Mouse (Mus musculus) neutrophil, adult 5-6 weeks (primary cell): ENCODE data around the gene Gm4553. TPM values are rescaled to one million over a fixed set of nuclear protein-coding genes. Genes with fewer than 3 reads are reported as not detected.
"Not testable (repeated sequence)": the region's sequence is repeated elsewhere in the genome, so short reads cannot be mapped to it uniquely, and the experiment has no call there.

Source experiments
- ATAC-seq: fragments of 151-379, 151-347 bp; 2 replicates; pipeline ENCODE4 v1.8.0; 2017; ENCODE audit warnings: mild to moderate bottlenecking, moderate TSS enrichment; ENCODE audit not compliant: insufficient number of reproducible peaks, poor library complexity, low FRiP score, severe bottlenecking; ENCODE audit errors: extremely low read depth
- total RNA-seq: library from RNA; stranded (forward); fragments of 200-1000 nt; gene quantifications from 2 replicates; pipeline ENCODE4 v1.2.3, GENCODE M21; 2017

Gm4553 gene
- total RNA-seq, result not detected in 2 replicates

DNA sequence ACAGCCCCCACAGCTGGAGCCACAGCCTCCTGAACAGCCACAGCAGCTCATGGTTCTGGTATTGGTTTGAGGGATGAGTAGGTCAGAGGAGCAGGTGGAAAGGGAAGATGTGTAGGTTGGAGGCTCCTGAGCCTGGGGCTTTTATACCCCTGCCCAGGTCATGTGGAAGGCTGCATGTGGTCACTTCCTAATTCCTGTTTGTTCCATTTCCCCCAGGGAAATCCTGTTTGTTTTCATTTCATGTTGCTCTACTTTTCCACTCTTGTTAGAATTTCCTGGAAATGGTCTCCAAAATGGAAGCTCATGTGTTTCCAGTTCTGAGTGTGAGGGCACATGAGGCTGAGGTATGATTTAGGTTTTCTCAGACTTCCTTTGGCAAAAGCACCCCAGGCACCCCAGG, at the start of gene Gm4553:
Gene Gm4553, minus strand, starts transcription at position 101 of the 400 bp plus-strand sequence.
- ATAC-seq, result not testable (repeated sequence)

DNA sequence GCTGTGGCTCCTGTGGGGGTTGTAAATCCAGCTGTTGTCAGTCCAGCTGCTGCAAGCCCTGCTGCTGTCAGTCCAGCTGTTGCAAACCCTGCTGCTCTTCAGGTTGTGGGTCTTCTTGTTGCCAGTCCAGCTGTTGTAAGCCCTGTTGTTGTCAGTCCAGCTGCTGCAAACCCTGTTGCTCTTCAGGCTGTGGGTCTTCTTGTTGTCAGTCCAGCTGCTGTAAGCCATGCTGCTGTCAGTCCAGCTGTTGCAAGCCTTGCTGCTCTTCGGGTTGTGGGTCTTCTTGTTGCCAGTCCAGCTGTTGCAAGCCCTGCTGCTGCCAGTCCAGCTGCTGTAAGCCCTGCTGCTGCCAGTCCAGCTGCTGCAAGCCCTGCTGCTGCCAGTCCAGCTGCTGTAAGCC, 46.6 kb upstream of the Gm4553 start:
- ATAC-seq, result not testable (repeated sequence)

DNA sequence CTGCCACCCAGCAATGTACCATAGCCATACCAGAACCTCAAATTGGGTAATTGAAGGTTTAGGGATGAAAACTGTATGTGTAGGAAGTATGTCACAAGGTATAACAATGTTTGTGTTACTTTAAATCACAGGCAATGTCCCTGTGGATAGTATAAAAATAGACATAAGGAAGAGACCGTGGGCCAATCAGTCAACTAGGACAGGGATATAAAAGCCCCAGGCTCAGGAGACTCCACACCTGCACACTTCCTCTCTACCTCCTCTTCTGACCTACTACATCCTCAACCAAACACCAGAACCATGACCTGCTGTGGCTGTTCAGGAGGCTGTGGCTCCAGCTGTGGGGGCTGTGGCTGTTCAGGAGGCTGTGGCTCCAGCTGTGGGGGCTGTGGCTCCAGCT, 46.0 kb upstream of the Gm4553 start, which contains the start of gene Gm7579:
Gene Gm7579, plus strand, starts transcription at position 301 of the 400 bp plus-strand sequence.
- no peak for ATAC-seq

DNA sequence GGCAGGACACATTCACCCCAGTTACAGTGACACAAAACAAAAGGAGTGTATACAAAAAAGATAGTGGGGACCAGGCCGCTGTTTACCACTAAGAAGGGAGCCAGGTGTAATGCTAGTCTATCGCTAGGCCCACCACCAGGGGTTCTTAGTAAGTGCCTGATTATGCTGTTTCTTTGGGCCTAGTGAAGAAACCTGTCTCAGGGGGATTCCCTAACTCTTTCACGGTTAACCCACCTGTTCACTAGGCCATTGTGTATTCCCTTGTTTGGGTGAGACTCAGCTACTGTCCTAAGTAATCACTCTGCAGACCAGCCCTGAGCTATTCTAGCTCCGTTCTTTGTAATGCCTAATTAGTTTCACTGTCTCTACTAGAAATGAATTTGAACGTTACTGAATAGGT, 41.4 kb upstream of the Gm4553 start:
- not testable (repeated sequence) for ATAC-seq

DNA sequence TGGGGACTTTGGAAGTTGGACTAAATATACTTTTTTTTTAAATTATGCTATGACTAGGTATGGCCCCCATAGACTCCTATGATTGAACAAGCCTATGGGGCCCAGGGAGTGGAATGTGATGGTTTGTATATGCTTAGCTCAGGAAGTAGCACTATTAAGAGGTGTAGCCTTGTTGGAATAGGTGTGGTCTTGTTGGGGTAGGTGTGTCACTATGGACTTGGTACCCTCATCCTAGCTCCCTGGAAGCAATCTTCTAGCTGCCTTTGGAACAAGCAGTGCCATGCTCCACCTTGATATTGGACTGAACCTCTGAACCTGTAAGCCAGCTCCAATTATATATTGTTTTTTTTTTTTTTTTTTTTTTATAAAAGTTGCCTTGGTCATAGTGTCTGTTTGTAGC, 39.9 kb upstream of the Gm4553 start:
- ATAC-seq, result no peak

DNA sequence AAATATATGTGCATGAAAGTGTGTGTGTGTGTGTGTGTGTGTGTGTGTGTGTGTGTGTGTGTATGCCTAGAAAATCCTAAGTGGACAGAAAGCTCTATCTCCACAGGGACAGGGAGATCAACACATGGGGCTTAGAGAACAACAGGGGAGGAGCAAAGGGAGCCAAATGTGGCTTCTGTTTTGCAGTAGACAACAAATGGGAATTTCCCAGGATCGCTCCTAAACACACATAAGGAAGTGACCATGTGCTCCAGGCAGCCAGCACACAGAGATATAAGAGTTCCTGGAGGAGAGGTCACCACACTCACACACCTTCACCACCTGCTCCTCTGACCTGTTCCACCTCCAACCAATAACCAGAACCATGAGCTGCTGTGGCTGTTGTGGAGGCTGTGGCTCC, 35.5 kb upstream of the Gm4553 start, which contains the start of gene Krtap5-3:
Gene Krtap5-3, plus strand, starts transcription at position 301 of the 400 bp plus-strand sequence.
- ATAC-seq, result no peak

DNA sequence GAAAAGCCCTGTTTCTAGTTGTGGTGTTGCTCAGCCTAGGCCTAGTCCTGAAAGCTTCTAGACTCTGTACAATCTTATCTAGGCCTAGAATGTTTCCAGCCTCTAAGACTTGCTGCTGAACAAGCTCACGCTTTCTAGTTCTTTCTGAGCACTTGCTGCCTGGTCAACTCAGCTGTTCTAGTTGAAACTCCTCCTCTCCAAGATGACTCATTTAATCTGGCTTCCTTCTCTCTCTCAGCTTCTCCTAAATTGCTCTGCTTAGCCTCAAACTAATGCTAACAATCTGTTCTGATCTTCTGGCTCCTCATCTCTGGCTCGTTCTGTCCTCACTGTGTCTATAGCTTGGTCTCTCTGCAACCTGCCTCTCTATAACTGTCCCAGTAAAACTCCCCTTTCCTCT, 33.2 kb upstream of the Gm4553 start:
- ATAC-seq, result no peak

DNA sequence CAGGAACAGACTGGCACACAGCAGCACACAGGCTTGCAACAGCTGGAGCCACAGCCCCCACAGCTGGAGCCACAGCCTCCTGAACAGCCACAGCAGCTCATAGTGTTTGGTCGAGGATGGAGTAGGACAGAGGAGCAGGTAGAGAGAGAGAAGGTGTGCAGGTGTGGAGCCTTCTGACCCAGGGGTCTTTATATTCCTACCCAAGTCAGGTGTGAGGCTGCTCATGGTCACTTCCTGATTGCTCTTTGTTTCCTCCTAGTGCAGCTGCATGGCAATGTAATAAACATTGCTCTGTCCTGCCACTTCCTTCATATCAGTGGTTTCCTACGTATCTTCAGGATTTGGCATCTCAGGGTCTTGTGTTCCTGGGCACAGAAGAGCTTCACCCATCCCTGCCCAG, 24.8 kb upstream of the Gm4553 start, which contains the start of gene Gm10153:
Gene Gm10153, minus strand, starts transcription at position 101 of the 400 bp plus-strand sequence.
- ATAC-seq, result no peak

DNA sequence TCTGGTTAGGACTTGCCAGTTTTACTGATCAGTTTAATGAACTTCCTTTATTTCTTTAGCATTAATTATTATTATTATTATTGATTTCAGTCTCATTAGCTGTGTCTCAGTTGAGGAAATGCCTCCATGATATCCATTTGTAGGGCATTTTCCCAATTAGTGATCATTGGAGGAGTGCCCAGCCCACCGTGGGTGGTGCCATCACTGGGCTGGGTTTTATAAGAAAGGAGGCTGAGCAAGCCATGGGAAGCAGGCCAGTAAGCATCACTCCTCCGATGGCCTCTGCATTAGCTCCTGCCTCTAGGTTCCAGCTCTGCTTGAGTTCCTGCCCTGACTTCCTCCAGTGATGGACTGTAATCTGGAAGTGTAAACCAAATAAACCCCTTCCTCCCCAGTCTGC, 22.6 kb upstream of the Gm4553 start:
- no peak for ATAC-seq

DNA sequence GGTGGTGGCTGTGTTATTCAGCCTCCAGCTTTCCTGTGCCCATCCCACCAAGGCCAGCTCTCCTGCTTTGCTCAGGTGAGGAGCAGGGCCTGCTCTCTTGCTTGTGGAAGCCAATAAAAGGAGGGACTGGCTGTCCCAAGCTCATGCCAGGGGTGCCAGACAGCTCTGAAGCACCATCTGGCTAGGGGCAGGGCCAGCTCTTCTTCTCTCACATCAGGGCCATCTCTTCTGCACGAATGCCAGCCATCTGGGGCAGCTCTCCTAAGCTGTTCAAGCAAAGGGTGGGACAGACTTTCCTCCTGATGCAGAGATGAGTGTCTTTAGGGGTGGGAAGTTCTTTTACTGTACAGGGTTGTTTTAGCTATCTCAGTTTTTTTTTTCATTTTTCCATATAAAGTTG, 15.5 kb upstream of the Gm4553 start:
- no peak for ATAC-seq

DNA sequence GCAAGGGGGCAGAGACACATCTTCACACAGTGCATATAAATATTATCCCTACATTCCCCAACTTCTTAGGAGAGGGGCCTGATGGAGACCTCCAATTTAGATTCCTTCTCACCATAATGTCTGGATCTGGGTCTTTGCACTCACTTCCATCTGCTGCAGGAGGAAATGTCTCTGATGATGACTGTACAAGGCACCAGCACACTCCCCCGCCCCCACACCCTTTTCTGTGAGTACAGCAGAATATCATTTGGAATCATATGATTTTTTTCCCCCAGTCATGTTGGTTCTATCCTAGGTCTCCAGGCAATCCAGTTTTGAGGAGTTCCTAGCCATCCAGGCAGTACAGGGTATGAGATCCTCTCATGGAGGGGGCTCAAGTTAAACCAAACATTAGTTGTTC, 13.1 kb upstream of the Gm4553 start:
- ATAC-seq, result no peak

DNA sequence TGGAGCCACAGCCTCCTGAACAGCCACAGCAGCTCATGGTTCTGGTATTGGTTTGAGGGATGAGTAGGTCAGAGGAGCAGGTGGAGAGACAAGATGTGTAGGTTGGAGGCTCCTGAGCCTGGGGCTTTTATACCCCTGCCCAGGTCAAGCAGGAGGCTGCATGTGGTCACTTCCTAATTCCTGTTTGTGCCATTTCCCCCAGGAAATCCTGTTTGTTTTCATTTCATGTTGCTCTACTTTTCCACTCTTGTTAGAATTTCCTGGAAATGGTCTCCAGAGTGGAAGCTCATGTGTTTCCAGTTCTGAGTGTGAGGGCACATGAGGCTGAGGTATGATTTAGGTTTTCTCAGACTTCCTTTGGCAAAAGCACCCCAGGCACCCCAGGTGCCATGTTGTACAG, 10.4 kb upstream of the Gm4553 start, which contains the start of gene Krtap5-2:
Gene Krtap5-2, minus strand, starts transcription at position 101 of the 400 bp plus-strand sequence.
- ATAC-seq, result not testable (repeated sequence)

DNA sequence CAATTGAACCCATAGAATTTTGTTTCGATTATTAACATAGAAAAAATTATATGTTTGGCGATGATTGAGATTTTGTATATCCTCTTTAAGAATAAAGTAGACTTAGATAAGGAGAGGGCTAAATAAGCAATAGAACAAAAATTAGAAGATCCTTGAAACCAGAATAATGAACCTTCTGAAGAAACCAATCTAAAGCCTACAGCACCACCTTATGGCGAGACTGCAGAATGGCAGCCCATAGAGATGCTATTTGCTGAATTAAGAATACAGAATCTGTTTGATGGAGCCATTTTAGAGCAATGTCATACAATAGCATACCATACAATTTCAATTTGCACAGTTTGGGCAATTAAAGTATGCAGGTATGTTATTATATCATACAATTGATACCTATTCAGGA, 4.3 kb upstream of the Gm4553 start:
- no peak for ATAC-seq

DNA sequence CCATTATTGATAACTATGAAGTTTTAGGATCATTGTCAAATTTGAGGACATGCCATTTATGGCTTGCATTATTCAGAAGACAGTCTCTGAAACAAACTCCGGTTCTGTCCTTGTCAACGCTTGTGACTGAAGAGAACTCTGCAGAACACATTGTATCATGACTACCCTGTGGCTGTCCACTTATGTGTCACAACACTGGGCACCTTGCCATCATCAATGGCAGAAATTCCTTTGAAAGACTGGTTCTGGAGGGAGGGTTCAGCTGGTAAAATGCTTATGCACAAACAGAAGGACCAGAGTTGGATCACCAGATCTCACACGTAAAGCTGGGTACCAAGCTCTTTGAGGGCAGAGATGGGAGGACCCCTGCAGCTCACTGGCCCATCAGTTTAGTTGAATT, 6.2 kb downstream of the Gm4553 start:
- no peak for ATAC-seq

DNA sequence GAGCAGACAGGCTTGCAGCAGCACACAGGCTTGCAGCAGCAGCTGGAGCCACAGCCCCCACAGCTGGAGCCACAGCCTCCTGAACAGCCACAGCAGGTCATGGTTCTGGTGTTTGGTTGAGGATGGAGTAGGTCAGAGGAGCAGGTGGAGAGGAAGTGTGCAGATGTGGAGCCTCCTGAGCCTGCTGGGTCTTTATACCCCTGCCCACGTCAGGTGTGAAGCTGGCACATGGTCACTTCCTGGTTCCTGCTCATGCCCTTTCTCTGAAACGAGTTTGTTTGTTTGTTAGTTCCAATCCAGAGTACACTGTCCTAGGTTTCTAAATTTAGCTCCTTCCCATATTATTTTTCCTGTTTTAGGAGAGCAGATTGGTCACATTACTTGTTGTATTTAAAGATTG, 8.5 kb downstream of the Gm4553 start, which contains the start of gene Gm29735:
Gene Gm29735, minus strand, starts transcription at position 101 of the 400 bp plus-strand sequence.
- not testable (repeated sequence) for ATAC-seq

DNA sequence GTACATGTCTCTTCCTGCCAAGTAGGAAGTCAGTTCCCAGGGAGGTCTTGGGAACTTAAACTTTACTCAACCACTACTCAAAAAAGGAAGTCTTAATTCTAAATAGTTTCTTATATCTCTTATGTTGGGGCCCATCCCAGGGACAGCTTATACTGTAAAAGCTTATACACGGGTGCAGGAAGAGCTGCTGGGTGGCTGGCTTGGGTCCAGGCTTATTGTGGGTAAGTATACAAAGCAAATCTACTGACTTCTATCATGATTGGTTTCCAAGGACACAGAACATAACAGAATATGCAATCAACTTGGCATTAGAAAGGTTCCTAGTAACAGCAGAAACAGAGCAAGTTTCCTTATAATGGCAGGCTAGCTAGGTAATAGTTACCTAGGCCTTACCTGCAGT, 10.2 kb downstream of the Gm4553 start:
- ATAC-seq, result no peak

DNA sequence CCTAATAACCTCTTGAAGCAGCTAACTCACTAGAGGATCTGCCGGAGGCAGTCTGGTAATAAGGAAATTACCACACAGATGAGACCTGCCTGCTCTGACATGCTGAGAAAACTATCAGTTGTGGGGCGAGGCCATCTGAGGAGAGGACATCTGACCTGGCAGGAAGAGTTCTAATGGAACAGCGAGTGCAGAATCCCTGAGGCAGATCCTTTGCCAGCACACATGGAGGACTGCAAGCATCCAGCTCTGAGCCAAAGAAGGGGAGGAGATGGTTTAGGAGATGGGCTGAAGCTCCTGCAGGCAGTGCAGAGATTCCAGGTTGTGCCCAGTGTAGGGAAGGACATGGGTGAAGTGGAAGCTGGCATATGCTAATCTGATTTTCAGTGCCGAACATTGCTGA, 13.3 kb downstream of the Gm4553 start:
- no peak for ATAC-seq

DNA sequence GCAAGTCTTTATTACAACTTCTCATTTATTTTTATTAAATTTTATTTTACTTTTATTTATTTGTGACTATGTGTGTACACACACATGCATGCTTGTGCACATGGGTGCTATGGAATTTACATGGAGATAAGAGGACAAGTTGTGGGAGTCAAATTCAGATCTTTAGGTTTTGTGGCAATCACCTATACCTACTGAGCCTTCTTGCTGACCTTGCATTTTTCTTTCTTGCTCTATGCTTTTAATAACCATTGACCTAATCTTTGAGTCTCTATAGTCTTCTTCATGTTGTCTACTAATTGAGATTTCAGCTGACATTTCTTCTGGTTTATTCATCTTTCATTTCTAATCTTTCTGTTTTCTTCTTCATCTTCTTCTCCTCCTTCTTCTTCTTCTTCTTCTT, 16.9 kb downstream of the Gm4553 start:
- ATAC-seq, result no peak

DNA sequence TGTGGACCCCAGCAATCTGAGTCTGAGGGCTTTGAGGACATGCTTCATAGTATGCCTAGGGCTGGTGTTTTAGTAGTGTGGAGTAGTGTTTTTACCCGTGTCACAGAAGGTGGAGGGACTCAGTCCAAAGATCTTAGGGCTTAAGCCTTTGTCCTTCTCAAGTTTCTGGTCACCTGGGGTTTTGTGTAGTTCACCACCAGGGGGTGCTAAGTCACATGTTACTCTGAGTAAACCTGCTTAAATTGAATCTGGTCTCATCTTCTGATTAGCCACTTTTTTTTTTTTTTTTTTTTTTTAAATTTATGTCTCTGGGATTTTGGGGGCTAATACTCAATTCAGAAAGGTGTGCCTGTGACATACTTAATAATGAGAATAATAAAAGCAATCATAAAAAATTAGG, 19.5 kb downstream of the Gm4553 start:
- no peak for ATAC-seq

DNA sequence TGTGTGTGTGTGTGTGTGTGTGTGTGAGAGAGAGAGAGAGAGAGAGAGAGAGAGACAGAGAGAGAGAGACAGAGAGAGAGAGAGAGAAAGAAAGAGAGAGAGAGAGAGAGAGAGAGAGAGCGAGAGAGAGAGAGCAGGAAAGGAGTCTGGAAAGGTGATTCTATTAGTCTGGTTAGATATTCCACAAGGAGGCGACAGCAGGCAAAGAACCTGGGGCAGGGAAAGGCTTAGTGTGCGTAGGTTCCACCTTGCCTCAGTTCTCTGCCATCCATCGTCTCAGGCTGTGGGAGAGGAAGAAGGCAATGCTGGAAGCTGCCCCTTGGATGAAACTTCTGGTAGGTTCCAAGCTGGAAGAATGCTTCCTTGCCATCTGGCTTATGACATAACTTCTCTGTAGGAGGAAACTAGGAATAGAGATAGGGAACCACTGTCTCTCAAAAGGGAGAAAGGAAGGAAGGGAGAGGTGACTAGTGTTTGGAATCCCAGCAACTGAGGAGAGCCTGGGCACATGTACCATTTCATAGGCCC, 20.1 kb downstream of the Gm4553 start:
- no peak for ATAC-seq

DNA sequence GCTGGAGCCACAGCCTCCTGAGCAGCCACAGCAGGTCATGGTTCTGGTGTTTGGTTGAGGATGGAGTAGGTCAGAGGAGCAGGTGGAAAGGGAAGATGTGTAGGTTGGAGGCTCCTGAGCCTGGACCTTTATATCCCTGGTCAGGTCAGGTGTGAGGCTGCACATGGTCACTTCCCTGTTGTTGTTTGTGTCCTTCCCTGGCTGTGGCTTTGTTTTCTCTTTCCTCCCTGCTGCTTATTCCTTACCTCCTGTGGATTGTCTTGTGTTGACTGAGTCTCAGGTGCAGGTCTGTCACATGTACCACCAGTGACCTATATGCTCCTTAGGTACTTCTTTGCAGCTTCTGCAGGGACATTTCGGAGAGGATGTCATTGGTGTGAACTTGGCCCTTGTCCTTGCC, 21.0 kb downstream of the Gm4553 start, which contains the start of gene Gm45337:
Gene Gm45337, minus strand, starts transcription at position 101 of the 400 bp plus-strand sequence.
- ATAC-seq, result no peak
